Mouse (Mus musculus): ENCODE results near the gene Amer3. TPM values are rescaled to one million over a fixed set of nuclear protein-coding genes. Genes with fewer than 3 reads are reported as not detected.
"Not testable (repeated sequence)": the region's sequence is repeated elsewhere in the genome, so short reads cannot be mapped to it uniquely, and the experiment has no call there.

Amer3 gene
- total RNA-seq, 4 experiments from 2014 or later = not detected

- no peak for DNase-seq (ENCODE audit: low spot score in 2 of 2)
Observed at GRCm38 (mm10) chr1:34601323-34602047, 22.0 kb downstream of the Amer3 start.

- peak in 1 of 2 experiments; percentile 11 for DNase-seq (ENCODE audit: low spot score in 2 of 2)
Observed at GRCm38 (mm10) chr1:34602363-34602762, 22.9 kb downstream of the Amer3 start.

GRCm38 (mm10) chr1:34613801-34614200 lies 34.3 kb downstream of the Amer3 start:
- DNase-seq (ENCODE audit: low spot score in 2 of 2) = no peak

DNA sequence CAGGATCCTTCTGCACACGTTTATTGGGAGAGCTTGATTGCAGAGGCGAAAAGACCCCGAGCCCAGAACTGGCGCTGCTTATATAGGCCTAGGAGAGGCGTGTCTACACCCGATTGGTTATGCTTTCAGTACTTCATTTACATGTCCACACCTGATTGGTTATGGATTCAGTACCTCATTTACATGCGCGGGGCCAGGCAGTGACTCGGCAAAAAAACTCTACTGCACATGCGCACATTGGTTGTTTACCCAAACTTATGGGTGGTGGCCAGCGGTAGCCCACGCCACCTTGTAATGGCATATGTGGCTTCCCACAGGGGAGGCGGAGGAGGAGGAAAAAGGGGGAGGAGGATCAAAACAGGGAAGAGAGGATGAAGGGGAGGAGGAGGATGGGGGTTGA lies 40.7 kb downstream of the Amer3 start:
- DNase-seq (ENCODE audit: low spot score in 2 of 2) = not testable (repeated sequence)

DNA sequence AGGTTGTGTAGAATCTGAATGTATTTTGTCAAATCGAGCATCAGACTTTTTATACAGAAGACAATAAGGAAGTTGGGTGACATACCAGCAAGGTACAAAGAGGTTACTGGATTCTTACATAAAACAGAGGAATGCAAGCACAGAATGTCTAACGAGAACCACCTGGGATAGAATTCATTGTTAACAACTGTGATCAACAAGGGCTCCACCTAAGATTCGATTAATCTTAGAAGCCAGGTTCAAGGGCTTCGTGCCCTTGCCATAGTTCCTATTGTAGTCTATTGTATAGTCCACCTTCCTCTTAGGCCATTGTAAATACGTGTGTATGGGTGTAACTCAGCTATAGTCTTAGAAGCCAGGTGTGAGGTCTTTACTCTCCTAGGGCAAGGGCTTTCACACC lies 41.3 kb downstream of the Amer3 start:
- not testable (repeated sequence) for DNase-seq (ENCODE audit: low spot score in 2 of 2)

DNA sequence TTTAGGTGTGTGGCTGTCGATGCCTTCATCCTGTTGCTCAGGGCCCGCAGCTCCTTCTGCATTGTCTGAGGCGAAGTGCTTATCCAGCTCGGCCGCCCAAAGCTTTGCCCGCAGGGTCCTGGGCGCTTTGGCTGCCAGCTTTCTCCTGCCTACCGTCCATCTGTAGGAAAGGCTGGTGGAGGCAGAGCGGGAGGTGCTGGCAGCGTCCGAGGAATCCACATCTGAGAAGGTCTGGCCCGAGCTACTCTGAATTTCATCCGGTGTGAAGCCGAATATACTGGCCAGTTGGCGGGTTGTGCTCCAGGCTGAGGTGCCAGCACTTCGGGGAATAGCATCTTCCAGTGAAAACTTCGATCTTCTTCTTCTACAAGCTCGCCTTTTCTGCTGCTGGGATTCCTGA lies 56.3 kb downstream of the Amer3 start:
- DNase-seq (ENCODE audit: low spot score in 2 of 2) = no peak

Other genes with a start within 250 kb of the Amer3 start
- gene Ccdc115, start 140.0 kb upstream of the Amer3 start, total RNA-seq (2022) = 10 to 100 TPM; 10.7 to 14.9 (median 13.7) TPM
- 10 to 100 TPM in 3 of 4 experiments, 1 to 10 TPM in 1; 9.4 to 13.2 (median 11.3) TPM for gene Imp4, start 139.8 kb upstream of the Amer3 start, total RNA-seq (2022)
- gene Ptpn18, start 119.9 kb upstream of the Amer3 start, total RNA-seq (2022) = 1 to 10 TPM in 3 of 4 experiments, under 1 TPM in 1; 0.73 to 3.7 (median 1.8) TPM
- gene Prss39, start 81.2 kb upstream of the Amer3 start, total RNA-seq (2022) = not detected
- not detected for gene Cfc1, start 44.0 kb upstream of the Amer3 start, total RNA-seq (2022)
- gene Prss40, start 18.7 kb upstream of the Amer3 start, total RNA-seq (2022) = not detected

All from gastrocnemius, adult 8-10 months (tissue).